Mouse (Mus musculus) WW6 (cell line): ENCODE measurements around the gene Slc35e2.
"Not testable (repeated sequence)": the region's sequence is repeated elsewhere in the genome, so short reads cannot be mapped to it uniquely, and the experiment has no call there.

ENCODE experiments used
- DNase-seq: peaks from one replicate; pipeline ENCODE4 v3.0.0-alpha.2; 2013; ENCODE audit warnings: low read depth, low spot score

The Slc35e2 gene

GRCm38 (mm10) chr4:155624338-155625291 is 23.4 kb downstream of the Slc35e2 start, which contains the start of gene Cdk11b:
Cdk11b (plus strand) TSS chr4:155624854.
- DNase-seq = peak; percentile 98

- no peak for DNase-seq
These were observed 29.1 kb downstream of the Slc35e2 start for GRCm38 (mm10) chr4:155630267-155630666.

GRCm38 (mm10) chr4:155635766-155636499 is 34.7 kb downstream of the Slc35e2 start:
- no peak for DNase-seq

GRCm38 (mm10) chr4:155643531-155643930 is 42.3 kb downstream of the Slc35e2 start:
- no peak for DNase-seq

- DNase-seq = not testable (repeated sequence)
These were observed 44.1 kb downstream of the Slc35e2 start, which contains the start of gene Gm10563 for GRCm38 (mm10) chr4:155645308-155645707. Gm10563 (minus strand) TSS chr4:155645408.

GRCm38 (mm10) chr4:155645721-155646120 is 44.5 kb downstream of the Slc35e2 start:
- no peak for DNase-seq

GRCm38 (mm10) chr4:155649355-155649754 is 48.1 kb downstream of the Slc35e2 start:
- DNase-seq = no peak

GRCm38 (mm10) chr4:155651553-155652269 is 50.5 kb downstream of the Slc35e2 start:
- no peak for DNase-seq

GRCm38 (mm10) chr4:155652283-155653085 is 51.3 kb downstream of the Slc35e2 start:
- DNase-seq = no peak

GRCm38 (mm10) chr4:155653086-155653450 is 51.9 kb downstream of the Slc35e2 start, which contains the start of gene Mmp23:
Mmp23 (minus strand) TSS chr4:155653384.
- no peak for DNase-seq

- no peak for DNase-seq
These were observed 52.4 kb downstream of the Slc35e2 start for GRCm38 (mm10) chr4:155653451-155654182.

- DNase-seq = no peak
These were observed 52.9 kb downstream of the Slc35e2 start for GRCm38 (mm10) chr4:155654183-155654455.

GRCm38 (mm10) chr4:155654456-155655298 is 53.5 kb downstream of the Slc35e2 start:
- no peak for DNase-seq

GRCm38 (mm10) chr4:155656214-155656751 is 55.1 kb downstream of the Slc35e2 start:
- DNase-seq = no peak

GRCm38 (mm10) chr4:155658961-155659360 is 57.7 kb downstream of the Slc35e2 start:
- no peak for DNase-seq

- no peak for DNase-seq
These were observed 59.4 kb downstream of the Slc35e2 start for GRCm38 (mm10) chr4:155660641-155661040.

- DNase-seq = no peak
These were observed 65.7 kb downstream of the Slc35e2 start for GRCm38 (mm10) chr4:155666903-155667302.

GRCm38 (mm10) chr4:155668689-155669597 is 67.7 kb downstream of the Slc35e2 start, which contains the start of gene Mib2:
Mib2 (minus strand) TSS chr4:155669198.
- DNase-seq = peak; percentile 95
